Mouse (Mus musculus): ENCODE results near the gene Dusp9. TPM values are rescaled to one million over a fixed set of nuclear protein-coding genes. Genes with fewer than 3 reads are reported as not detected.
A peak's percentile ranks its signal among the peaks of the same experiment; 100 is the strongest.

Gene Dusp9
- polyA plus RNA-seq, 1 experiment from 2014 or later = 1.7 TPM

DNA sequence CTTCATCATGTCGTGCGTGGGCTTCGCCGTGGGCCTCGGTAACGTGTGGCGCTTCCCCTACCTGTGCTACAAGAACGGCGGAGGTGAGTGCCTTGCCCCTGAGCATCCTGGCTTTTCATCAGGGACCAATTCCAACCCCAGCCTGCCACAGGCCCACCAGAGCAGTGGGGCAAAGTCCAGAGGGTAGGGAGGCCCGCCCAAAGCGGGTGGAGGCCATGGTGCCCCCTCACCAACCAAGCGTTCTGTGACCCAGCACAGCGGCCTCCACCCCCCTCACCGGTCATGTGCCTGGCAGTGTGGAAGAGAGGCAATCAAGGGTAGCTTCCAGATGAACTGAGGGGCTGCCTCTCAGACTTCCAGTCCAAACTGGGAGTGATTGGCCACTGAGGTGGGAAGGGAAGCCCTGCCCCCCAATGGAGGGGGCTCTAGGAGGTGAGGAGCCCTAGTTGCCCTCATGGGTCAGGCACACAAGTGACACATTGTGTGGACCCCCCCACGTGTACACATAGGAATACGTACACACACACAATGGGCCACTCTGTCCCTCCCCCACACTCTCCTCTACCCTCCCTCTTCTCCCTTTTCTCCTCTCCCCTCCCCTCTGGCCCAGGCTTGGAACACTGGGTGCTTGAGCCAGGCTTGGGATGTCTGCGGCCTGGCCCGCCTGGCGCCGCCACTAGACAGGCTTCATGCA is 34.9 kb downstream of the Dusp9 start:
- H3K9ac ChIP-seq (ENCODE audit: low read length) = peak overlapping the region; percentile 70
- peak overlapping the region; percentile 68 for H3K4me2 ChIP-seq
- H3K36me3 ChIP-seq (ENCODE audit: control insufficient read depth, insufficient read depth, low read length) = no peaks in the 10 kb centered on the region; the same call in 1 of the 2 replicates
- H3K4me1 ChIP-seq (ENCODE audit: control insufficient read depth, insufficient read depth, low read length) = peaks cover 3% of the 10 kb centered on the region; the same call in 1 of the 2 replicates
- H3K4me3 ChIP-seq (ENCODE audit: low read depth, low read length) = peak overlapping the region; percentile 57
- ATAC-seq (ENCODE audit: low FRiP score) (peak; percentile 48), DNase-seq (ENCODE audit: low spot score, missing footprints) (peak; percentile 88)
- H3K27me3 ChIP-seq (ENCODE audit: control insufficient read depth, insufficient read depth, low read length) = no peaks in the 10 kb centered on the region
- H3K27ac ChIP-seq (ENCODE audit: low read depth, low read length) = no peak overlapping the region
- no peaks in the 10 kb centered on the region for H3K9me3 ChIP-seq (ENCODE audit: control insufficient read depth, low read length)
- 20% methylated on average over 20 of the region's 20 CpGs for WGBS

DNA sequence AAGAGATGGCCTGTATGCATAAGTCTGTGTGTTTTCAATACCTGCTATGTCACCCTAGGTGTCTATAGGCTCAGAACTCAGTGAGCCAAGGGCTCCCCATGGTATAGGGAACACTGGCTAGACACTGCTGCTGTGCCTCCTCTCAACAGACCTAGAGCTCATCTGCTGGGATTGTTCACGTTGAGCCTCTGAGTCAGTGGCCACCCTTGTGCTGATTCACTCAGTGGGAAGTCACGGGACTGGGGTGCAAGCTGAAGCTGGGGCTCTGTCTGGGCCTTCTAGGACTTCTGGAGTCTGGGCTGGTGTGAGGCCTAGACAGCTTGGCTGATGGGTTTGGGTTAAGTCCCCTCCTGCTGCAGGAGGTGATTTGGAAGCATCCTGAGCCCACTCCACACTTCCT is 36.0 kb downstream of the Dusp9 start:
- no peak overlapping the region for H3K4me2 ChIP-seq
- H3K4me1 ChIP-seq (ENCODE audit: control insufficient read depth, insufficient read depth, low read length) = peaks cover 3% of the 10 kb centered on the region; the same call in 1 of the 2 replicates
- no peak overlapping the region for H3K9ac ChIP-seq (ENCODE audit: low read length)
- H3K36me3 ChIP-seq (ENCODE audit: control insufficient read depth, insufficient read depth, low read length) = no peaks in the 10 kb centered on the region; the same call in 1 of the 2 replicates
- no peak for DNase-seq (ENCODE audit: low spot score, missing footprints)
- H3K27ac ChIP-seq (ENCODE audit: low read depth, low read length) = no peak overlapping the region
- H3K27me3 ChIP-seq (ENCODE audit: control insufficient read depth, insufficient read depth, low read length) = no peaks in the 10 kb centered on the region
- no peak for ATAC-seq (ENCODE audit: low FRiP score)
- no peak overlapping the region for H3K4me3 ChIP-seq (ENCODE audit: low read depth, low read length)
- H3K9me3 ChIP-seq (ENCODE audit: control insufficient read depth, low read length) = no peaks in the 10 kb centered on the region
- WGBS = 88% methylated on average over 2 of the region's 2 CpGs

DNA sequence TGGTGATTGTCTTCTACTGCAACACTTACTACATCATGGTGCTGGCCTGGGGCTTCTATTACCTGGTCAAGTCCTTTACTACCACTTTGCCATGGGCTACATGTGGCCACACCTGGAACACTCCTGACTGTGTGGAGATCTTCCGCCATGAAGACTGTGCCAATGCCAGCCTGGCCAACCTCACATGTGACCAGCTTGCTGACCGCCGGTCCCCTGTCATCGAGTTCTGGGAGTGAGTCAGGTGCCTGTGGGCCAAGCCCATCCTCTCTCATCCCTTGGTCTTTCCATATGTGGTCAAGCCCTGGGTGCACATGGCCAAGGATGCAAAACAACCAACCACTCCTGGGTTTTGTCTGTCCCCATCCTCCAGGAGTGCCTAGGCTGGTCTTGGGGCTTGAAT is 37.4 kb downstream of the Dusp9 start:
- Histone ChIP-seq H3K4me3 (ENCODE audit: low read depth, low read length) (no peak overlapping the region), H3K4me2 (no peak overlapping the region), H3K36me3 (ENCODE audit: control insufficient read depth, insufficient read depth, low read length) (no peaks in the 10 kb centered on the region; the same call in 1 of the 2 replicates), H3K9ac (ENCODE audit: low read length) (no peak overlapping the region), H3K9me3 (ENCODE audit: control insufficient read depth, low read length) (no peaks in the 10 kb centered on the region), H3K27ac (ENCODE audit: low read depth, low read length) (no peak overlapping the region), H3K4me1 (ENCODE audit: control insufficient read depth, insufficient read depth, low read length) (peaks cover 3% of the 10 kb centered on the region; the same call in 1 of the 2 replicates), H3K27me3 (ENCODE audit: control insufficient read depth, insufficient read depth, low read length) (no peaks in the 10 kb centered on the region)
- 94% methylated on average over 4 of the region's 4 CpGs for WGBS
- no peak for DNase-seq (ENCODE audit: low spot score, missing footprints)
- no peak for ATAC-seq (ENCODE audit: low FRiP score)

DNA sequence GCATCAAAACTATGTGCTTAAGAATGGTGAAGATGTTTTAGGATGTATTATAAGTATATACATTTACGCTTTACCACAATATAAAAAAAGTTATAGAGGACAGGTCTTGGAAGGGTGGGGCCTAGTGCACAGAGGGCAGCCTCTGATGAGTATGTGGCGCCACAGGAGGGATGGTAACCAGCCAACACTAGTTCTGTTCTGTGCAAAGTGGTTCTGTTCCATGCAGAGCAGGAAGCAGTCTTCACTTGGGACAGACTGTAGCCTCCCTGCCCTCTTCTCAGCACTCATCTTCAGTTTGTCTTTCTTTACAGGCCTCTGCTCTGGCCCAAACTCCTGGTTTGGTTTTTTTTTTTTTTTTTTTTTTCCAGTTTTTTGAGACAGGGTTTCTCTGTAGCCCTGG is 44.9 kb downstream of the Dusp9 start:
- Histone ChIP-seq H3K9ac (ENCODE audit: low read length) (no peak overlapping the region), H3K36me3 (ENCODE audit: control insufficient read depth, insufficient read depth, low read length) (no peaks in the 10 kb centered on the region; the same call in 1 of the 2 replicates), H3K4me1 (ENCODE audit: control insufficient read depth, insufficient read depth, low read length) (no peaks in the 10 kb centered on the region), H3K4me3 (ENCODE audit: low read depth, low read length) (no peak overlapping the region), H3K9me3 (ENCODE audit: control insufficient read depth, low read length) (no peaks in the 10 kb centered on the region), H3K27me3 (ENCODE audit: control insufficient read depth, insufficient read depth, low read length) (no peaks in the 10 kb centered on the region), H3K4me2 (no peak overlapping the region), H3K27ac (ENCODE audit: low read depth, low read length) (no peak overlapping the region)
- DNase-seq (ENCODE audit: low spot score, missing footprints) (no peak), ATAC-seq (ENCODE audit: low FRiP score) (no peak)
- WGBS = 92% methylated on average over 2 of the region's 2 CpGs

- ATAC-seq (ENCODE audit: low FRiP score) = no peak
- no peak overlapping the region for H3K9ac ChIP-seq (ENCODE audit: low read length)
- H3K4me1 ChIP-seq (ENCODE audit: control insufficient read depth, insufficient read depth, low read length) = no peaks in the 10 kb centered on the region
- no peaks in the 10 kb centered on the region for H3K9me3 ChIP-seq (ENCODE audit: control insufficient read depth, low read length)
- H3K36me3 ChIP-seq (ENCODE audit: control insufficient read depth, insufficient read depth, low read length) = no peaks in the 10 kb centered on the region; the same call in 1 of the 2 replicates
- DNase-seq (ENCODE audit: low spot score, missing footprints) = no peak
- H3K4me2 ChIP-seq = no peak overlapping the region
- no peaks in the 10 kb centered on the region for H3K27me3 ChIP-seq (ENCODE audit: control insufficient read depth, insufficient read depth, low read length)
- no peak overlapping the region for H3K4me3 ChIP-seq (ENCODE audit: low read depth, low read length)
- H3K27ac ChIP-seq (ENCODE audit: low read depth, low read length) = no peak overlapping the region
Measured at GRCm38 (mm10) chrX:73684978-73685377, 45.8 kb downstream of the Dusp9 start.

DNA sequence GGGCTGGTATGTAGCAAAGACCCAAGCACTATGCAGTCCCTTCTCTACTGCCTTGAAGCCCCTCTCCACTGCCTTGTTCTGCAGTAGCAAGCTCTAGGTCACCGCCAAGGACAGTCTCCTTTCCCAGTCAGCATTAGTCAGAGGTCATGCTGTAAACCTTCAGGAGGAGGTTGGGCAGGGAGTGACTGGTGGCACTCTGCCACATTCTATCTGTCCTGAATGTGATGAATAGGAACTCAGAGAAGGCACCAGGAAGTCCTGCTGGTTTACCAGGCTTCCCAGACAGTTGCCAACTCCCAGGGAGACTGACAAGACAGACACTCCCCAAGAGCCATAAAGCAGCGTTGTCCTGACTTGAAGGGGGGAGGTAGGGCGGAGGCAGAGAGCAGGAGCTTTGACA is 46.4 kb downstream of the Dusp9 start:
- DNase-seq (ENCODE audit: low spot score, missing footprints) (no peak), ATAC-seq (ENCODE audit: low FRiP score) (no peak)
- no peak overlapping the region for H3K27ac ChIP-seq (ENCODE audit: low read depth, low read length)
- no peak overlapping the region for H3K4me3 ChIP-seq (ENCODE audit: low read depth, low read length)
- H3K9ac ChIP-seq (ENCODE audit: low read length) = no peak overlapping the region
- H3K4me1 ChIP-seq (ENCODE audit: control insufficient read depth, insufficient read depth, low read length) = no peaks in the 10 kb centered on the region
- WGBS = 83% methylated on average over 3 of the region's 3 CpGs
- no peaks in the 10 kb centered on the region; the same call in 1 of the 2 replicates for H3K36me3 ChIP-seq (ENCODE audit: control insufficient read depth, insufficient read depth, low read length)
- no peaks in the 10 kb centered on the region for H3K9me3 ChIP-seq (ENCODE audit: control insufficient read depth, low read length)
- H3K27me3 ChIP-seq (ENCODE audit: control insufficient read depth, insufficient read depth, low read length) = no peaks in the 10 kb centered on the region
- no peak overlapping the region for H3K4me2 ChIP-seq

DNA sequence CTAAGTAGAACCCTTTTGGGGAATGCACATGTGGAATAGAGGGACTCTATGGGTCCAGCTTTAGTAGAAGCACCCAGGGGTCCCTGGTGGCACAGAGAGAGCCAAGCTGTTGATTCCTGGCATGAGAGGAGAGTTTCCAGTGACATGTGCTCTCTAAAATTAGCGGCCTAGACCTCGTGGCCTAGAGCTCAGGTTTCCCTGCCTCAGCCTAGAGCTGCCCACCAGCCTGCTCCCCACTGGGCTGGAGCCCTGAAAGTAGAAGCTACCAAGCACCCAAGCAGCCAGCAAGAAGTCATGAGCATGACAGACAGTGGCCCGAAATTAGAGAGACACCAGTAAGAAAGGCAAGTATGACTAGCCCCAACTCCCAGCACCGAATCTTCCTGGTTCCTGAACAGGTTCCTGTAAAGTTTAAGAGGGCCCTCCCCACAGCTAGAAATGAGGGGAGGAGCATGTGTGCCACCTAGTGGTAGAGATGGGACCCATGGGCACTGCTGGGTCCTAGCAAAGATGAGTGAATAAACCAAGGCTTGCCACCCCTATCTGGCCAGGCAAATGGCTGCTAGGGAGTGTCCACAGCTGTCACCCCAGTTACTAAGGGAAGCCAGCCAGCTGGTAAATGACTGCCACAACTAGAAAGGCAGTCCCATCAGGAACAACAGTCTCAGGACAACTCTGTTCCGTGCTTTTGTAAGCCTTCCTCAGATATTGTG is 51.9 kb downstream of the Dusp9 start:
- 71% methylated on average over 5 of the region's 5 CpGs for WGBS
- H3K9me3 ChIP-seq (ENCODE audit: control insufficient read depth, low read length) = no peaks in the 10 kb centered on the region
- H3K27me3 ChIP-seq (ENCODE audit: control insufficient read depth, insufficient read depth, low read length) = no peaks in the 10 kb centered on the region
- no peak overlapping the region for H3K27ac ChIP-seq (ENCODE audit: low read depth, low read length)
- no peaks in the 10 kb centered on the region; the same call in 1 of the 2 replicates for H3K36me3 ChIP-seq (ENCODE audit: control insufficient read depth, insufficient read depth, low read length)
- no peak overlapping the region for H3K9ac ChIP-seq (ENCODE audit: low read length)
- no peak for DNase-seq (ENCODE audit: low spot score, missing footprints)
- no peak for ATAC-seq (ENCODE audit: low FRiP score)
- H3K4me3 ChIP-seq (ENCODE audit: low read depth, low read length) = no peak overlapping the region
- no peaks in the 10 kb centered on the region for H3K4me1 ChIP-seq (ENCODE audit: control insufficient read depth, insufficient read depth, low read length)
- no peak overlapping the region for H3K4me2 ChIP-seq

Other genes with a start within 250 kb of the Dusp9 start
- not detected in 2 replicates for gene Gm18336, start 240.7 kb upstream of the Dusp9 start, polyA plus RNA-seq (2014; fragmentation: Nextera tagmentation; extraction: Ambion mirVana)
- gene Zfp92, start 228.3 kb upstream of the Dusp9 start, polyA plus RNA-seq (2014; fragmentation: Nextera tagmentation; extraction: Ambion mirVana) = 0.05 and 0.07 TPM in 2 replicates
- not detected in 2 replicates for gene Trex2, start 204.1 kb upstream of the Dusp9 start, polyA plus RNA-seq (2014; fragmentation: Nextera tagmentation; extraction: Ambion mirVana)
- 72.3 and 73.5 TPM in 2 replicates for gene Haus7, start 180.4 kb upstream of the Dusp9 start, polyA plus RNA-seq (2014; fragmentation: Nextera tagmentation; extraction: Ambion mirVana)
- gene Bgn, start 155.8 kb upstream of the Dusp9 start, polyA plus RNA-seq (2014; fragmentation: Nextera tagmentation; extraction: Ambion mirVana) = 42.1 and 43.4 TPM in 2 replicates
- 0.25 and 0.30 TPM in 2 replicates for gene Atp2b3, start 136.3 kb upstream of the Dusp9 start, polyA plus RNA-seq (2014; fragmentation: Nextera tagmentation; extraction: Ambion mirVana)
- 13.0 and 14.5 TPM in 2 replicates for gene Pnck, start 20.7 kb downstream of the Dusp9 start, polyA plus RNA-seq (2014; fragmentation: Nextera tagmentation; extraction: Ambion mirVana)
- gene Slc6a8, start 33.7 kb downstream of the Dusp9 start, polyA plus RNA-seq (2014; fragmentation: Nextera tagmentation; extraction: Ambion mirVana) = 6.0 and 6.6 TPM in 2 replicates
- 144 and 154 TPM in 2 replicates for gene Bcap31, start 76.8 kb downstream of the Dusp9 start, polyA plus RNA-seq (2014; fragmentation: Nextera tagmentation; extraction: Ambion mirVana)
- 6.7 and 7.1 TPM in 2 replicates for gene Abcd1, start 77.2 kb downstream of the Dusp9 start, polyA plus RNA-seq (2014; fragmentation: Nextera tagmentation; extraction: Ambion mirVana)
- gene Plxnb3, start 117.7 kb downstream of the Dusp9 start, polyA plus RNA-seq (2014; fragmentation: Nextera tagmentation; extraction: Ambion mirVana) = not detected in 2 replicates
- 0.72 and 0.78 TPM in 2 replicates for gene Srpk3, start 135.0 kb downstream of the Dusp9 start, polyA plus RNA-seq (2014; fragmentation: Nextera tagmentation; extraction: Ambion mirVana)
- 182 and 185 TPM in 2 replicates for gene Idh3g, start 147.5 kb downstream of the Dusp9 start, polyA plus RNA-seq (2014; fragmentation: Nextera tagmentation; extraction: Ambion mirVana)
- 123 and 125 TPM in 2 replicates for gene Ssr4, start 147.6 kb downstream of the Dusp9 start, polyA plus RNA-seq (2014; fragmentation: Nextera tagmentation; extraction: Ambion mirVana)
- 0.86 and 1.1 TPM in 2 replicates for gene Pdzd4, start 185.6 kb downstream of the Dusp9 start, polyA plus RNA-seq (2014; fragmentation: Nextera tagmentation; extraction: Ambion mirVana)

Measured in midbrain, embryonic 11.5 days (tissue).